Mouse (Mus musculus): ENCODE results near the gene Psmb10.
"Not testable (repeated sequence)": the region's sequence is repeated elsewhere in the genome, so short reads cannot be mapped to it uniquely, and the experiment has no call there.

The Psmb10 gene

DNA sequence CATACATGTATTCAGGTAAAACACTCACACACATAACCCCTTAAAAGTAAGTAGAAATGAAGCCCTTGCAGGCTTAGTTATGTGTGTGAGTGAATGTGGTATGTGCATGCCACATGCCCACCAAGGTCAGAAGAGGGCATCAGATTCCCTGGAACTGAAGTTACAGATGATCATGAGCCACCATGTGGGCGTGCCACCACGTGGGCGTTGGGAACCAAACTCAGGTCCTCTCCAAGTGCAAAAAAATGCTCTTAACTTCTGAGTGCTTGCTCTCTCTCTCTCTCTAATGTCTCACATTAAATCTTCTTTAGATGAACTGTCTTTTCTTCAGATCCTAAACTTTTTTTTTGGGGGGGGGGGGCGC is at the start of gene Psmb10:
Gene Psmb10, minus strand, starts transcription at position 139 of the 364 bp plus-strand sequence.
- no peak for DNase-seq (ENCODE audit: low read depth, low spot score)

DNA sequence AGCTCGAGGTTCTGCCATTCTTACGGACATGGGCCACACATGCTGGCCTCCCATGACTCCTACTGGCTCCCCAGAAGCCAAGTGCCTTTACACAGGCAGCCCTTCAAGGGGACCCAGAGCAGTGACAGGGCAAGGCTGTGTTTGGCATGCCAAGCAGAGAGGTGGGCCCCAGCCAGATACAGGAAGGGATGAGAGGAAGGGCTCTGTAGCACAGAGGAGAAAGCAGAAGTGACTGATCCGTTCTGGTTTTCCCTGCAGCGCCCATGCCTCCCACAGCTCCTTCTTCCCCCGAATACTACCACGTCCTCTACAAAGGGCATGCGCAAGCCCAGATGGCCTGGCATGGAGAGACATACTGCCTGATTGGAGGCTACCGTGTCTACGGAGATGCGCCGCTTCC is 45.2 kb upstream of the Psmb10 start:
- DNase-seq (ENCODE audit: low read depth, low spot score), result not testable (repeated sequence)

DNA sequence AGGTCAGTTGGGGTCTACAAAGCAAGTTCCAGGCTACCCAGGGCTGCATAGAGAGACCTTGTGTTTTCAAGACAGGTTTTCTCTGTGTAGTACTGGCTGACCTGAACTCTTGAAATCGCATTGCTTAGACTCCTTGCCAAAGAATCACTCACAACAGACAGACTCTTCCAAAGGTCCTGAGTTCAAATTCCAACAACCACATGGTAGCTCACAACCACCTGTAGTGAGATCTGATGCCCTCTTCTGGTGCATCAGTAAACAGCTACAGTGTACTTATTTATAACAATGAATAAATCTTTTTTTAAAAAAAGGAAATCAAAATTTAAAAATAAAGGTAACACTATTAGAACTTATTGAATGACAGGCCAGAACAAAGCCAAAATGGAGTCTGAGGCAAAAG is 42.9 kb upstream of the Psmb10 start:
- no peak for DNase-seq (ENCODE audit: low read depth, low spot score)

DNA sequence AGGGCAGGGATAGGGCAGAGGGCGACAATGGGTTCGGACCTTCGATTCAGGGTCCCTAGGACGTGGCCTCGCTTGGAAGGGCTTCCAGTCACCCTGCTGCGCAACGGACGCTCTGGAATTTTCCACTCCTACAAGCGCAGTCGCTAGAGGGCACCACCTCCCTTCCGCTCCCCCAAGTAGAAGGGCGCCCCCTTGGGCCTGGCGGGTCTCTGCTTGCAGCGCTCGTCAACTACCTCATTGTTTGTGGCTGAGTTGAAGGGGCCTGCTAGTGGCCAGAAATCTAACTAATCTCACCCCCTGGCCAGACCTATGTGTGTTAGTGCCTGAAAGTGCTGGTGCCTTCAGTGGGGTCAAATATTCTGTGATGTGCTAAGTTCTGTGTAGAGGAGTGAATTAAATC is 41.1 kb upstream of the Psmb10 start, which contains the start of gene Dpep3:
Gene Dpep3, minus strand, starts transcription at position 105 of the 400 bp plus-strand sequence.
- DNase-seq (ENCODE audit: low read depth, low spot score), result no peak

DNA sequence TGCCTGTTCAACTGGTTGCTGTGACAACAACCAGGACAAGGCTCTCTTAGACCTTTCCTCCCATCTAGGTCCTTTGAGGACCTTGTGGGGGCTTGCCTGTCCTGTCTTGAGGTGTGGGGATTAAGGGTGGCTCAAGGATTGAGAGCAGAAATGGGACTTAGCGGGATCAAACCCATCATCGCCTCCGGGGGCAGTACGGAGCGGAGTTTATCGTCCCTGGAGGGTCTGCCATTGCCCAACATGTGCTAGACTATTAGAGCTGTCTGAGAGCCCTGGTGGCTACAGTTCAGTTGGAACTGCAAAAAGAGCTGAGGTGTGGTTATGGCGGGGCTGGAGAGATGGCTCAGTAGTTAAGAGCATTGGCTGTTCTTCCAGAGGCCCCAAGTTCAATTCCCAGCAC is 37.1 kb upstream of the Psmb10 start:
- DNase-seq (ENCODE audit: low read depth, low spot score), result no peak

DNA sequence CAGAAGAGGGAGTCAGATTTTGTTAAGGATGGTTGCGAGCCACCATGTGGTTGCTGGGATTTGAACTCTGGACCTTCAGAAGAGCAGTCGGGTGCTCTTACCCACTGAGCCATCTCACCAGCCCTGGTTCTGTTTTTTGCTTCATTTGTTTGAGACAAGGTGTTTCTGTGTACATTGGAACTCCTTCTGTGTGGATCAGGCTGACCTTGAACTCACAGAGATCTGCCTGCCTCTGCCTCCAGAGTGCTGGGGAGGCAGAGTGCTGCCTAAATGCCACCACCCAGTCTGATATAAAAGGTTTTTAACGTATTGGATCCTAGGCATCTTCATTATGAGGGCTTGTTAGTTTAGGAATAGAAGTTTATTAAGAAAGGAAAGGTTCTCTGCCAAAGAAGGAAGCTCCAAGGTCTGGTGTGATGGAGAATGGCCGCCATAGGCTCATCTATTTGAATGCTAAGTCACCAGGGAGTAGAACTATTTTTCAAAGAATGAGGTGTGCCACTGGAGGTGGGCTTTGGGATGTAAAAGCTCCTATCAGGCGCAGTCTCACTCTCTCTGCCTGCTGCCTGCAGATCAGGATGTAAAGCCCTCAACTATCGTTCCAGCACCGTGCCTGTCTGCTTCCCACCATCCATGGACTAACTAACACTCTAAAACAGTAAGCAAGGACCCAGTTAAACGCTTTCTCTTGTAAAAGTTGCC is 32.9 kb upstream of the Psmb10 start:
- DNase-seq (ENCODE audit: low read depth, low spot score), result no peak

DNA sequence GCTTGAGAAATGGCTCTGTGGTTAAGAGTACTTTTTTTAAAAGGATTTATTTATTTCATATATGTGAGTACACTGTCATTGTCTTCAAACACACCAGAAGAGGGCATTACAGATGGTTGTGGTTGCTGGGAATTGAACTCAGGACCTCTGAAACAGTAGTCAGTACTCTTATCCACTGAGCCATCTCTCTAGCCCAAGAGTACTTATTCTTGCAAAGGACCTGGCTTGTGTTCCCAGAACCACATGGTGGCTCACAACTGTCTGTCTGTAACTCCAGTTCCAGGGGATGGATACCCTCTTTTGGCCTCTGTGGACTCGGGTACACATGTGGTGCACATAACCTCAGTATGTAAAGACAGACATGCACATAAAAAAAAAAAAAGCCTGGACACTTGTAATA is 31.1 kb upstream of the Psmb10 start:
- no peak for DNase-seq (ENCODE audit: low read depth, low spot score)

DNA sequence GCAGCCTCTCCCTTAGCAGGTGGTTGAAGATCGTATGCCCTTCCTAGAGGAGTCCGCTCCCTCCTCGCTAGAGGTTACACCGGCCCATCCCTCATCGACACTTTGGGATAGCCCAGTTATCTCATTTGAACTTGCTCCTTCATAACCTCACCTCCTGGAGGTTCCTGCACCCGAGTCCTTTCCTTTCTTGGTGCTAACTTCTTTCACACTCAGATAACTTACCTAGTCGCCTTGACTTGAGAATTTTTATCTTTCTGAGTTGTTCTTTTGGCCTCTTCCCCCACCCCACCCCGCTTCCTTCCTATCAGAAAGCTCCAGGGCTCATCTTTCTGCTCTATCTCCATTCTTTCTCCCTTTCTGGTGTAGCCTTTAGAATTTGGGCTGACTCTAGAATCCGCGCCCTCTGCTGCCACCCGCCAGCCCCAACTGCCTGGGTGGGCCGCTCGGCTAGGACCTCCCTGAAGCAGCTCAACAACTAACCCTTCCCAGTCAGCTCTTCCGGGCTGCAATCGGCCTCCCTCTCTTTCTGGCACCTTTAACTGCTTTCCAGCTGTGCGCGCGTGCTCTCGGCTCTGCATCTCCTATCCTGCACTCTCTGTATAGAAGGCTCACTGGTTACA is 28.6 kb upstream of the Psmb10 start:
- DNase-seq (ENCODE audit: low read depth, low spot score), result peak; percentile 65

DNA sequence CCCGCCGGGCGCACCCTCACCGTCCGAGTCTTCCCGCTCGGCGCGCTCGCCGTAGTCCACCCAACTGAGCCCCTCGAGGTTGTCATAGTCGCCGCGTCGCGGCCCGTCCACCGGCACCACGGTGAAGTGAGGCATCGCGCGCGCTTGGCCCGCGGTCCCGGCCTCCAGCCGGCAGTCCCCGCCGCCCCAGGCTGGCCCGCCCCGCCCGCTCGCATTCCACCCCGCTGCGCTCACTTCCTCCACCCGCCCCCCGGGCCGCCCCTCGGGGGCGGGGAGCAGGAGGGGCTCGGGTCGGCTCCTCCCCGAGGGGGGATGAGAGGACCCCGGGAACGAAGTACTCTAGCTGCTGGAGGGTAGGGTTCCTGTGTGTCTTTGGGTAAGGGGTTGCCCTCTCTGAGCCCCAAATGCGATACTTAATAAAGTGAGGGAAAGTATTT is 27.7 kb upstream of the Psmb10 start, which contains the start of gene Slc12a4:
Gene Slc12a4, minus strand, starts transcription at position 193 of the 437 bp plus-strand sequence.
- peak; percentile 86 for DNase-seq (ENCODE audit: low read depth, low spot score)

DNA sequence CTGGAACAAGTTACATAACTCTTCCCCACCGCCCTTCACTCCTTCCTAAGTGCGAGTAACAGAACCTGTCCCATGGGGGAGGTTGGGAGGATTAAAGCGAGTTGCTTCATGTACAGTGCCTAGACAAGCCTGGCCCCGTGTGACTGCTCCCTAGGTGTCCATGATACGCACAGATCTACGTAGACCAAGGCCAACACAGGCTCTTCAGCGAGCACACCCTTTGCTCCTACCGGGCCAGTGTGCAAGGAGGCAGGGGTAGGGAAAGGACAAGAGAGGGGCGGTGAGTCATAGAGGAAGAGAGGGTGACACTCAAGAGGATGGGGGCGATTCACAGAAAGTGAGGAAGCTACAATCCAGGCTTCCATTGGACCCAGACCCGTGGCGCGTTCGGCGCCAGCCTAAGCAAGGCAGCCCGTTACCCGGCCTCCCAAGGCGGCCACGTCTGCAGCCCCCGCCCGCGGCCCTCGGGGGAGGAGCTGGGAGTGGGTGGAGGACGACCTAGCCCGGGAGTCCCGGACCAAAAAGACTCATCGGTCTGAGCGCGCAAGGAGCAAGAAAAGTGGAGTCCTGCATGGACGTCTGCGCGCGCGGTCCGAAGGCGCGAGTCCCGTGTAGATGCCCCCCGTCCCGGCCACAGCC is 27.1 kb upstream of the Psmb10 start:
- peak; percentile 41 for DNase-seq (ENCODE audit: low read depth, low spot score)

DNA sequence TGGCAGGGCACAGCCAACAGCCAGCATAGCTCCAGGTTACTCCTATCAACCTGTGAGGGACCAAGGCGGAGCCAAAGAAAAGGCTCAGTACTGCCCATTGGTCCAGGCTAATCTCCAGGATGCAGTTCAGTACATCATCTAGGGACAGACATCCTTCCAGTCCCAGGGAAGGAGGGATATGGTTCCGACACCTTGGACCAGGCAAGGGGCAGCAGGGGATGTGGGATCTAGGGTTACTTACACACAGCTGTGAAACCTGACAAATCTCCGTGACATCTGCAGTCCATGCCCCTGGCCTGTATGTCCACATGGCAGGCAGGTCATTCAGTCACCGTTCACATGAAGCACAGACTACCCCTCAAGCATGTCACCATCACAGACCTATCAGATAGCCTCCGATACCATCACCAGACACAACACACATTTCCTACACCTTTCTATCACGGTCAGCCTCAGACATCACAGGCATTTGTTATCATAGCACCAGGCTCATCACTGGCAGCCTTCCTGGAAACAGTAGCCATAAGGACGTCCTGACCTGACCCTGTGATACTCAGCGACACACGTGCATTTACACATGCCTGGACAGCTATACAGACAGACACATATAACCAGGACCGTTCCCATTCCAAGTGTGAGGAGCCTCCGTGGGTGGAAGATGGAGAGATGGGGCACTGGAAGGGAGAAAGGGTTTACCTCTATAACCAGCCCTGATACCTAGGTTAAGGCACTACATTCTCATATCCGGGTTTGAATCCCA is 26.4 kb upstream of the Psmb10 start:
- no peak for DNase-seq (ENCODE audit: low read depth, low spot score)

DNA sequence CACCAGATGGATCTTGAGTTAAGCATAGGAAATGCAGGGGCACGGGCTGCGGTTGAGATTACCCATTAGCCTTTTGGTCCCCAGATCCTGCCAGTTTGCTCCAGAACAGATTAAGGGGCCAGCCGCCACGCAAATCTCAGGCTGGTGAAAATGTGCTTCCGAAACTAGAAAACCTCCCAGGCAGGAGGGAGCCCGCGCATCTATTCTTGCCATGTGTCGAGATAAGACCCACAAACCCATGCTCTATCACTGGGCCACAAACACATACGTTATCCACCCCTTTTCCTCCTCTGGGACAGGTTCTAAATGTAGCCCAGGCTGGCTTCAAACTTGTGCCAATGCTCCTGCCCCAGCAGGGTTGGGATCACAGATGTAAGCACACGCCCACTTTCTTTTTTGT is 23.3 kb upstream of the Psmb10 start:
- DNase-seq (ENCODE audit: low read depth, low spot score), result no peak

DNA sequence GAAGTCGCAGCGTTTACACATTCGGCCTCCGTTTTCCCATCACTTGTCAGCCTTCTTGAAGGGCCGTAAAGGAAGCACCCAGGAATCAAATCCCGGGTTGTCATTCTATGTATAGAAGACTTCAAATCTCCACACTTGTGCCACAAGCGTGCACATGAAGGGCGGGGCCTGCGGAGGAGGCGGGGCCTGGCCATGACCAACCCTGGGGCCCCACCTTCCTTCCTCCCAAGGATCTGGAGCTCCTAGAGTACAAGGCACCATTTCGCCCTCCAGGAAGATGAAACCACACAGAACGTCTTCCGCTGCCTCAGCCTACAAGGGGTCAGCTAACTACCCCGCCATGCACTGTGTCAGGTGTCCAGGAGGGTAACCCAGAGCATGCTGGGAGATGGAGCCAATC is 22.9 kb upstream of the Psmb10 start:
- no peak for DNase-seq (ENCODE audit: low read depth, low spot score)

DNA sequence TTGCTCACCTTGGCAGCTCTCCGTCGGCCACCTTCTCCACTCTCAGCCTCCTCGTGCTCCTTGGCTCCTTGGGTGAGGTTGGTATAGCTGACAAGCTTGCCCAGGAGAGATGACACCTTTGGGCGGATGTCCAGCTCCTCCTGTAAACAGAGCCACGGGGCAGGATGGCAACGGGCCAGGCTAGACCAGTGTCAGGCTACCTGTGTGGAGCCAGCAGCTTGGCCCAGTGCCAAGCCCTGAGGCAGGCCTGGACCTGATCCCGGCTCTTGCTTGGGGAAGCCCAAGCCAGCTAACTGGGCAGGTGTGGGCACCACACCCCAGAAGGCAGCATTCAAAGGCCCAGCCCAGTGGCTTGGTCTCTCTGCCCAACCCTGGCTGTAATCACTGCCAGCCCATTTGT is 21.1 kb upstream of the Psmb10 start:
- no peak for DNase-seq (ENCODE audit: low read depth, low spot score)

DNA sequence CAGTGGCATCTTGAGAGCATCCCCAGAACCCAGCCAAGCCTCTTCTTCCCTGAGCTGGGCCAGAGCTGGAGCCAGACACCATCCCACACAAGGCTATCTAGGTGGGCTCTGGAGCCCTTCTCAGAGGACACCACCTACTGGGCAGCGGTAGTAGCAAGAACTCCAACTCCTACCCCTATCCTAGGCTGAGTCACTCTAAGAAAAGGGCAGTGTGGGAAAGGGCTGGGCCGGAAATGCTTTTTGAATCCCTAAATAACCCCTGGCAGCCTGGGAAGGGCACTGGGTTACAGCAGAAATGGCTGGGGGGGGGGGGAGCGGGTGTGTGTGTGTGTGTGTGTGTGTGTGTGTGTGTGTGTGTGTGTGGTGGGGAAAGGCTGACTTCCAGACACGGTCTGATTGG is 19.6 kb upstream of the Psmb10 start:
- DNase-seq (ENCODE audit: low read depth, low spot score), result no peak

DNA sequence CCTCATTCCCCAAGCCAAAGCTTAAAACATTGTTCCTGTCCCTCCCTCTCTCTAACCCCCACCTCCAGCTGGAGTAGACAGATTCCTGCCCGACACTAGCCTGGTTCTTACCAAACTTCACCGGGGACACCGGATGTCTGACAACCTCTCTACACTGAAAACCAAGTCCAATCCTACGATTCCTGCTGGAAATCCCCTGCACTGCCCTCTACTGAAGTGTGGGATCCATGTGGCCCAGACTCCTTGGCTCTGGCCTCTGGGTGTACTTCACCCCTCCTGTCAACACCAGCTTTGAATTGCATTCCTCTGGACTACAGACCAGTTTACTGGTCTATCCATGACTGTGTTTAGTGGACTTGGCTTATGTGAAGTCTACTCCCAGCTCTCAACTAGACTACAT is 18.3 kb upstream of the Psmb10 start:
- no peak for DNase-seq (ENCODE audit: low read depth, low spot score)

DNA sequence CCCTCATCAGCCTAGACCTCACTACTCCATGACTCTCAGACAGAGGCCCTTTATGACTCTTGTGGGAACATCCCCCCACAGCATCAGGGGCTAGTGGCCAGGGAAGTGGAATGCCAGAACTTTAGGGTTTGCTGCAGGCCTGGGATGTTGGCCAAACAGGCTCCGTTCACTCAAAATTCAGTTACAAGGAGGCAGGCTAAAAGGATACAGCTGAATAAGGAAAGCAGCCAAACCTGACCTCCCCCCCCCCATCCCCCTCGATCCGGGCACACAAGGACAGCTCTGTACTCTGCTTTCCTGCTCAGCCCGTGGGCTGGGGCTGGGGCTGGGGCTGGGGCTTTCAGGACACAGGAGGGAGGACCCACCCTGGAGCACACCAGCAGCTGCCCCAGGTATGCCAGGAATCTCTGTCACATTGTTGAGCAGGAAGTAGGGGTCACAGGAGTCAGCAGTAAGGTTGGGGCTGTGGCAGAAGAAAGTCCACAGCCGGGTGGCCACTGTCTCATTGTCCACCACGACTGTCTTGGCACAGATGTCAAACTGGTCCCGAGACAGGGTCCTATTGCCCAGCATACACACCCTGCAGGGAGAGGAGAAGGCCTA is 12.9 kb upstream of the Psmb10 start:
- no peak for DNase-seq (ENCODE audit: low read depth, low spot score)

DNA sequence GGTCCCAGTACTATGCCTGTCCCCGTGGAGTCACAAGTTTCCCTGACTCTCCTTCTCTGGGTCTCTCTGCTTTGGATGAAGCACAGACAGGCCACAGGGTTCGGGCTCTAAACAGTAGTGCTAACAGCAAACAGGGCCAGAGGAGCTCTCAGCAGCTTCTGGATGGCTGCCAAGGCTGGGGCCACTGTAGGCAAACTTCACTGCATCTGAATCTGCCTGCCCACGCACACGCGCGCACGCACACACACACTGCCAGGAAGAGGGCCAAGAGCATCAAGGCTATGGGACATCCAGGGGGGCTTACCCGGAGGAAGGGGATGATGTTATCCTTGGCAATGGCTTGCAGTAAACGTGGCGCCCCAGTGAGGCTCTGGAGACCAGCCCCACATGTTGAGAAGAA is 11.1 kb upstream of the Psmb10 start:
- DNase-seq (ENCODE audit: low read depth, low spot score), result no peak

DNA sequence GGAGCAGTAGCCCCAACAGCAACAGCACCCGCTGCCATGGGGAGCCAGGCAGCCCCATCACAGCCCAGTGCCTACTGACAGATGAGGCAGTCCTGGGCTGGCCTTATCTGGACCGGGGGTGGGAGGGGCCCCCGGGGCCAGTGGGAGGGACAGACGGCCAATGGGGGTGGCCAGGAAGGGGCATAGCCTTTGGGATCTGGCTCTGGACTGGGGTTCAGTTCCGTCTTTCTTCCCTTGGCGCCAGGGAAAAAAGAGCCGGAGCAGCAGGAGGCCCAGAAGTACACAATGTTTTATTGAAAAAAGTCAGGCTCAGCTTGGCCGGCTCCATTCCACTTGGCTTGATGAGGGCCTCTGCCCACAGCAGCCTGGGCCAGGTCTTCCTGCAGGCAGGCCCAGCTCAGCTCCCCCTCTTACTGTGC is 5.1 kb upstream of the Psmb10 start, which contains the start of gene Lcat:
Gene Lcat, minus strand, starts transcription at position 62 of the 419 bp plus-strand sequence.
- no peak for DNase-seq (ENCODE audit: low read depth, low spot score)

DNA sequence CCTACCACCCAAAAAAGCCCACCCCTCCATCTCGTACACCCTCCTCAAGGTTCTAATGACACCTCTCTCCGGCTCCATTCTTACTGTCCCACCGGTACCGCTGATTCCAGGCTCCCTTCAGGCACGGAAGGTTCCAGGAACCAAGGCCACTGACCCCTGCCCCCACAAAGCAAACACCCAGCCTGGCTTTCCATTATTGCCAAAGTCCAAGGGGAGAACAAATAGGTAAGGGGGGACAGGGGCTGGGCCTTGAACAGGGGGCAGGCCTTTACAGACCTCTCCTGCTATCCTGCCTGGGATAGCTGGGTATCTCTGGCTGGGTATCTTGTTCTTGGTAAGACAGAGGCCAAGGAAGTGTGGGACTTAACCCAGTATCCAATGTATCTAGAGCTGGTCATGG is 4.3 kb upstream of the Psmb10 start:
- no peak for DNase-seq (ENCODE audit: low read depth, low spot score)

DNA sequence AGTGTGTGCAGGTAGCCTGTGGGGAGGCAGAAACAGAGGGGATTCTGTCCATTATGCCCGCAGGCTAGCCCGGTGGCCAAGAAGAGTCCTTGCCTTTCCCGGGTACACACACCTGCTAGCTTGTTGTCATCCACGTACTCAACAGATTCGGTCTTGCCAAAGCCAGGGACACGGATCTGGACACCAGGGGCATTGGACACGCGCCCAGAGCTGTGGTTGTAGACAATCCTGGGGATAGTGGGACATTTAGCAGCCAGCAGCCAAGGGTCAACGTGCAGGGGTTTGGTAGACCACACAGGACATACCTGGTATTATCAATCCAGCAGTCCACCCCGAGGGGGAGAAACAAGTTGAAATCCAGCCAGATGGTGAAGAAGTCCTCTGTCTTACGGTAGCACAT is 3.8 kb upstream of the Psmb10 start:
- no peak for DNase-seq (ENCODE audit: low read depth, low spot score)

Measured in mesoderm, embryonic 11.5 days (tissue).